Mouse (Mus musculus): Measurements from ENCODE around the gene Nectin2. TPM values are rescaled to one million over a fixed set of nuclear protein-coding genes. Genes with fewer than 3 reads are reported as not detected.

The Nectin2 gene
- total RNA-seq, 1 experiment from 2014 or later: 90.1 TPM

- DNase-seq: no peak
Observed at GRCm38 (mm10) chr7:19710650-19711049, 39.6 kb downstream of the Nectin2 start.

GRCm38 (mm10) chr7:19705271-19705670 is 45.0 kb downstream of the Nectin2 start:
- no peak for DNase-seq

GRCm38 (mm10) chr7:19704475-19704874 is 45.8 kb downstream of the Nectin2 start:
- no peak for DNase-seq

DNA sequence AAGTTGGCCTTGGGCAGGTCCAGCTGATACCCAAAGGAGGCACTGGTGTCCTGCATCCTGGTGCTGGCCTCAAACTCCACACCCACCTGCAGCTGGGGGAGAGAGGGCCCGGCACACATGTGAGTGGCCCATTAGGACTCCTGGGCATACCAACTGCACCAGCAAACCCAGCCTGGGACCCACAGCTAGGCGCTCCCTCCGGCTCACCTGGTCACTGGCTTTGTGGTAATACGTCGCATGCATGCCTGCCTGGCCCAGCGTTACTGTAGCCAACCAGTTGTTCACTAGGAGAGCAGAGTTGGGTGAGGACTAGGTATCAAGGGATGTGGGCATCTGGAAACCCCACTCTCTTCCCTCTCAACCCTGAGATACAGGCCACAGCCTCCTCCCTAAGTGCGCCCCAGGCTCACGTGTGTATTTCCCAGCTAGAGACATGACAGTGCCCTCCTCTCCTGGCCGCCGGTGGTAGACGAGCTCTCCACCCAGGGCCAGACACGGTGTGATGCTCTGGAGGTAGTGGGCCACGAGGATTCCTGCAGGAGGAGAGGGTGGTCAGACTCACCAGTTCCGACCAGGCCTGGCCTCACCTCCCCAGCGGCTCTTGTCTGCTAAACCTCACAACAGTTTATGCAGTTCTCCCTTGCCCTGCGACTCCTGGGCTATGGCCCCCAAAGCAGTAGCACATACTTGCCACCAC is 47.3 kb downstream of the Nectin2 start:
- DNase-seq: no peak

DNA sequence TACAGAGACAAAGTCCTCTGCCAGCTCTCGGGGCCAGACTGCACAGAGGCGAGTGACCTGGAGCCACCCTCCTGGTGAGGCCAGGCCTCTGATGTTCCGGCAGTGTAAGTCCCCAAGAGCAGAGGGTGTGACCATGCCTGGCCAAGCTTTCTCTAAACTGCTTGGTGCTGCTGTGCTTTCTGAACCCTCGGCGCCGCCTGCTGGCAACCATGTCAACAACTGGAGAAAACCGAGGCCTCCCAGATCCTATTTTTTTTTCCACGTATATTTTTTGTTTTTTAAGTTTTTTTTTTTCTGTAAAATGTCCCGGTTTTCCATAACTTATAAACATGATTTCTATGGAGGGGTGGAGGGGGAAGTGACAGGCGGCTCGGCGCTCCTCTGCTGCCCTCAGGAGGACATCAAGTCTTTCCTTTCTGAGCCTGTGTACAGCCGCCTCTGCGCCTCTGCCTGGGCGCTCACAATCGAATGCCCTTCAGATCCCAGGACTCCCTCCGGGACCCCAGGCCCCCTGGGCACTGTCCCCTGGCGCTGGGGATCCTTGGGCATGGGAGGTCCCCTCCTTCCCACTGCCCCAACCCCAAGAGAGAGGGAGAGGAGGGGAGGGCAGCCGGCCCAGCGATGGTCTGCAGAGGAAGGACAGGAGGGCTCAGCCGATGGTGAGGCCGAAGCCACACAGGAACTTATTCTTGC is 49.1 kb downstream of the Nectin2 start:
- DNase-seq: peak; percentile 88

- no peak for DNase-seq
Observed at GRCm38 (mm10) chr7:19700299-19701068, 49.8 kb downstream of the Nectin2 start.

DNA sequence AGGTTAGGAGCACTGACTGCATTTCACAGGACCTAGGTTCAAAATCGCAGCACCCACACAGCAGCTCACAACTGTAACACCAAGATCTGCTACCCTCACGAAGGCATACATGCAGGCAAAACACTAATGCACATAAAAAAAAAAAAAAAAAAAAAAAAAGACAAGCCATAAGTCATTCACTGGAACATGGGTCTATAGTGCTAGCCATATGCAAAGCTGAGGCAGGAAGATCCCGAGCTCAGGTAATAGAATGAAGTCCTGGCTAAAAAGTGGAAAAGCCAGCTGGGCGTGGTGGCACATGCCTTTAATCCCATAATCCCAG is 50.5 kb downstream of the Nectin2 start:
- no peak for DNase-seq

GRCm38 (mm10) chr7:19698907-19699826 is 51.1 kb downstream of the Nectin2 start, which contains the start of gene Apoe:
Apoe (minus strand) TSS chr7:19699188.
- peak; percentile 75 for DNase-seq

DNA sequence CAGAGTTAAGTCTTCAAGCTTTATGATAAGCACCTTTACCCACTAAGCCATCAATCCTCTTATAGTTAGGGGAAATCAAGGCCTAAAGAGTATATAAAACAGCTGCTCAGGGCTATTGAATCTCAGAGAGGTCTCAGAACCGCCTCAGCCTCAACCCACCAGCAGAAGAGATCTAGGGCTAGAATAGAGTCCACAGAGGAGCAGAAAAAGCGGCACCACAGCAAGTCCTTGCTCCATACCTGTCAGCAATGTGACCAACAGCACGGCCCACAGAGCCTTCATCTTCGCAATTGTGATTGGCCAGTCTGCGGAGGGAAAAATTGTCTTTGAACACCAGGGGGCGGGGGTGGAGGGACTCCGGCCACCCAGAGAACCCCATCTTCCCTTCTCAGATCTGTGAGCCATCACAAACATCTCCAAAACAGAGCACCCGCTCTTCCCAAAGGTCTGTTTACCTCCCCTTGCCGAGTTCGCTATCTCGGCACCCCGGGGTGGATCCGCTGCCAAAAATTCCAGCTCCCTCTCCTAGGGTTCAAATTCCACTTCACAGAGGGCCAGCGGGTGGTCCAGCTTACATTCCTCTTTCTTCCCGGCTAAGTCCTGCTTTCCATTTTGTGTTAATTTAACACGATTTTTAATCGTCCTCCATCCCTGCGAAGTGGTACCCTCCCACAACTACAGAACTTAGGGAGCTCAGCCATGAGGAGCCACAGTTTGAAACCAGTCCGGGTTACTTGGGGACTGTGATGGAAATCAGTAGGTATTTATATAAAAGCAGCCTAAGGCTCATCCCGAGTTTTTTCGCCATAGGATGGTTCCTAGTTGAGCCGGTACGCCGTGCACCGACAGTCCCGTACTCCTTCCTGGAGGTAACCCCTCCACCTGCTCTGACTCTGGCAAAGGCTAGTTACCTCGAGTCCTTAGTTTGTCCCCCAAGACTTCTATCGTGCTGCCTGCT is 52.1 kb downstream of the Nectin2 start:
- DNase-seq: no peak

DNA sequence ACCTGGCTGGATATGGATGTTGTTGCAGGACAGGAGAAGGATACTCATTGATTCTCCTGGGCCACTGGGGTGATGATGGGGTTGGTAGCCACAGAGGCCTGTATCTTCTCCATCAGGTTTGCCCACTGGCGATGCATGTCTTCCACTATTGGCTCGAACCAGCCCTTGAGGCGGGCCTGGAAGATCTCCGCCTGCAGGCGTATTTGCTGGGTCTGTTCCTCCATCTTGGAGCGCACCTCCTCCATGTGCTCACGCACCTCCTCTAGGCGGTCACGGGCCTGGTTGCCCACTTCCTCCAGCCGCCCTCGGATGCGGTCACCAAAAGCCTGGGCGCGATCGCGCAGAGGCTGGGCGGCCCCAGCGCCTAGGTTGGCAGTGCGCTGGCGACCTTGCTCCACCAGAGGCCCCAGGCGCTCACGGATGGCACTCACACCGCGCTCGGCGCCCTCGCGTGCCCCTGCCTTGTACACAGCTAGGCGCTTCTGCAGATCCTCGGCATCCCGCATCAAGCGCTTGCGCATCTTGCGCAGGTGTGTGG is 53.9 kb downstream of the Nectin2 start:
- no peak for DNase-seq

GRCm38 (mm10) chr7:19695881-19696280 is 54.4 kb downstream of the Nectin2 start:
- no peak for DNase-seq

DNA sequence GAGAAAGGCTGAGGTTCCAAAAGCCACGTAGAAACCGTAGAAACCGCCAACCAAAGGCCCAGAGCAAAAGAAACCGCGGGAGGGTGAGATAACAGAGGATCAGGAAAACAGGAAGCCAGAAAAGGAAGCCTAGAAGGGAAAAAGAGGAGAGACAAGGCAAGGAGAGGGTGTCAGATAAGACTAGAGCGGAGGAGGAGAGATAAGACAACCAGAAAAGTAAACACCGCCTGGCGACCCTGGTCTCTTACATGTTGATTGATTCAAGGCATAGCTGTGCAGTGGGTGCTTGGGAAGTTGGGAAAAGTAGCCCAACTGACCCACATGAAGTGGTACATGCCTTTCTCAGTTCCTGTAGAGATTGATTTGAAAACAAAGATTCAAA is 55.1 kb downstream of the Nectin2 start:
- no peak for DNase-seq

DNA sequence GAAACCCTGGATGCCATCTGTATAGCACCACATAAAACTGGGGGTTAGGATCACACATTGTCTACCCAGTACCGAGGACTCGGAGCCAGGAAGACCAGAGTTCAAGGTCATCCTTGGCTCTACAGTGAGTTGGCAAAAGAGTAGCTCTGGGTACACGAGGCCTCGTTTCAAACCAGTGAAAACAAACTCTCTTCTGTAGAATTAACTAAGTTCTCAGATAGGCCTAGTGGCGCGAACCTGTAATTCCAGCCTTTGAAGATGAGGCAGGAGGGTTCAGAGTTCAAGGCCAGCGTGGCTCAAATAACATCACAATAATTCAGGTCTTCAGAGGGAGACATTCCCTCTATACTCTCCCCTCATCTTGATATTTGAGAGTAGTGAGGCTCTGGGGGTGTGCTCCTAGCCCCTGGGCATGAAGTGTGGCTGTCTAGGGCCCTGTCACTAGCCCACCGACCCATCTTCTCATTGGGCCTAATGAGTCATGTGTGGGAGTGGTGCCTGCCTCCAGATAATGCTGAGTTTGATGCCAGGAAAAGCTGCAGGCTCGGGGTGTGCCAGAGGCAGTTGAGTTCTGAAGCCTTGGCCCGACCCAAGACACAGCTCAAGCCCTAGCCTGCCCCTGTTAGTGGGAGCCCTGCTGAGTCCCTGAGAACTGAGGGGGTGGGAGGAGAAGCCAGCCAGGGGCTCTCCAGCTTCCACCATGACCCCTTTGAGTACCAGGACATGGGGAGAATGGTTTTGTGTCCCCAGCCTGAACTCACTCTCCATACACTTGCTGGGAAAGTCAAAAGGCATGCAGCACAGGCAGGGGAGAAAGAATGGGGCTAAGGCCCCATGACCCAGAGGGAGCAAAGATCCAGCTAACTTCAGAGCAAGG is 55.7 kb downstream of the Nectin2 start:
- peak; percentile 37 for DNase-seq

- peak; percentile 85 for DNase-seq
Observed at GRCm38 (mm10) chr7:19693421-19693820, 56.9 kb downstream of the Nectin2 start.

GRCm38 (mm10) chr7:19691873-19692865 is 58.1 kb downstream of the Nectin2 start, which contains the start of gene Apoc1:
Apoc1 (minus strand) TSS chr7:19692660.
- peak; percentile 82 for DNase-seq

GRCm38 (mm10) chr7:19691434-19691833 is 58.8 kb downstream of the Nectin2 start:
- no peak for DNase-seq

- no peak for DNase-seq
Observed at GRCm38 (mm10) chr7:19690845-19691244, 59.4 kb downstream of the Nectin2 start.

- DNase-seq: no peak
Observed at GRCm38 (mm10) chr7:19688611-19689010, 61.7 kb downstream of the Nectin2 start.
